Comparison of ENCODE assay signal across 12 mouse cellular contexts in genomic region chr6:120274887-120275286, GRCm38 (mm10). TPM values are rescaled to one million over a fixed set of nuclear protein-coding genes. Genes with fewer than 3 reads are reported as not detected.
DNase-seq lines count a peak whose midpoint lies in the region; ATAC-seq lines count a peak whose summit lies in the region.
"Had no signal": no experiment of that assay in that cellular context is flagged by ENCODE, and none has a peak within 500 bp of the region (broad histone marks: within the 10 kb centered on the region; RNA-seq: fewer than 3 reads in every experiment).

No protein-coding gene starts in this region.

- H3K36me3 ChIP-seq in kidney, embryonic 16.5 days (ENCODE audit: insufficient read depth, low read length), result no peaks in the 10 kb centered on the region
- H3K36me3 ChIP-seq in neural tube, embryonic 15.5 days, result no peaks in the 10 kb centered on the region
- H3K36me3 ChIP-seq: hindbrain, embryonic 10.5 days had no signal

- no peaks in the 10 kb centered on the region for H3K9me3 ChIP-seq in kidney, embryonic 16.5 days (ENCODE audit: low read length)
- no peaks in the 10 kb centered on the region for H3K9me3 ChIP-seq in neural tube, embryonic 15.5 days (replicated peaks)
- H3K9me3 ChIP-seq: hindbrain, embryonic 10.5 days had no signal

- no peak overlapping the region for H3K27ac ChIP-seq in kidney, embryonic 16.5 days (ENCODE audit: low read length)
- no peak overlapping the region for H3K27ac ChIP-seq in neural tube, embryonic 15.5 days (replicated peaks)
- H3K27ac ChIP-seq: hindbrain, embryonic 10.5 days had no signal

- H3K4me2 ChIP-seq in kidney, embryonic 16.5 days (replicated peaks; ENCODE audit: low read depth, low read length), result no peak overlapping the region
- H3K4me2 ChIP-seq in neural tube, embryonic 15.5 days, result no peak overlapping the region
- H3K4me2 ChIP-seq: liver, embryonic 11.5 days had no signal

- H3K27me3 ChIP-seq in kidney, embryonic 16.5 days (ENCODE audit: insufficient read depth, low read length), result no peaks in the 10 kb centered on the region
- no peaks in the 10 kb centered on the region for H3K27me3 ChIP-seq in neural tube, embryonic 15.5 days (replicated peaks)

- no peak overlapping the region for H3K4me3 ChIP-seq in kidney, embryonic 16.5 days (ENCODE audit: low read length)
- no peak overlapping the region for H3K4me3 ChIP-seq in neural tube, embryonic 15.5 days (replicated peaks)
- H3K4me3 ChIP-seq: hindbrain, embryonic 10.5 days had no signal

- peak; percentile 78 for ATAC-seq in kidney, embryonic 16.5 days (ENCODE audit: low FRiP score, low TSS enrichment)
- ATAC-seq in neural tube, embryonic 15.5 days (ENCODE audit: low FRiP score), result no peak
- ATAC-seq: midbrain, embryonic 16.5 days had no signal

- no peak for DNase-seq in kidney, adult 8-10 months
- DNase-seq in R1 (ENCODE audit: low read depth, low spot score), result peak; percentile 85
- peak; percentile 53 to 72 for DNase-seq in heart, adult 18-20 months
- peak; percentile 72 for DNase-seq in heart, postnatal 4 days
- DNase-seq in embryo, embryonic 10.5 days (ENCODE audit: low spot score), result no peak
- DNase-seq in left cerebral cortex, postnatal 4 days, result no peak
- DNase-seq: thymus, adult 2 months had no signal

- H3K4me1 ChIP-seq in kidney, embryonic 16.5 days (ENCODE audit: insufficient read depth, low read length), result peaks cover 16% of the 10 kb centered on the region
- no peaks in the 10 kb centered on the region for H3K4me1 ChIP-seq in neural tube, embryonic 15.5 days

- H3K9ac ChIP-seq in kidney, embryonic 16.5 days (replicated peaks; ENCODE audit: low read length), result no peak overlapping the region
- H3K9ac ChIP-seq in neural tube, embryonic 15.5 days (replicated peaks), result no peak overlapping the region

- WGBS in kidney, embryonic 16.5 days, result 31% methylated on average over 4 of the region's 4 CpGs
- WGBS in neural tube, embryonic 15.5 days, result 71% methylated on average over 4 of the region's 4 CpGs

- intact Hi-C loops in left cerebral cortex, postnatal 4 days (cut with DNase I), result no loop called here

RNA-seq across cellular contexts. Expression of gene D330020A13Rik, which starts 19.3 kb away (rescaled TPM):
- polyA plus RNA-seq in kidney, embryonic 16.5 days (2015; fragmentation: Nextera tagmentation; extraction: Ambion mirVana), result 0.65 and 0.76 TPM in 2 replicates
- not detected for total RNA-seq in heart, adult 18-20 months (2021)
- total RNA-seq in heart, postnatal 4 days (2021), result not detected
- polyA plus RNA-seq in neural tube, embryonic 15.5 days (2015; fragmentation: Nextera tagmentation; extraction: Ambion mirVana), result 0.45 TPM in 1 of 2 replicates, not detected in the other
- total RNA-seq in left cerebral cortex, postnatal 4 days (2021), result not detected
- polyA plus RNA-seq: hindbrain, embryonic 10.5 days; liver, embryonic 11.5 days; midbrain, embryonic 16.5 days; thymus, adult 2 months had no signal

RNA-seq across cellular contexts. Expression of gene B4galnt3, which starts 19.5 kb away (rescaled TPM):
- 2.4 and 2.6 TPM in 2 replicates for polyA plus RNA-seq in kidney, embryonic 16.5 days (2015; fragmentation: Nextera tagmentation; extraction: Ambion mirVana)
- total RNA-seq in heart, adult 18-20 months (2021), result under 1 TPM; 0.20 to 0.28 TPM
- under 1 TPM; 0.65 to 0.81 TPM for total RNA-seq in heart, postnatal 4 days (2021)
- 0.24 and 0.51 TPM in 2 replicates for polyA plus RNA-seq in neural tube, embryonic 15.5 days (2015; fragmentation: Nextera tagmentation; extraction: Ambion mirVana)
- under 1 TPM; 0.46 to 0.60 TPM for total RNA-seq in left cerebral cortex, postnatal 4 days (2021)

Comparison
In these comparisons a context has a peak if more than half of its experiments do, and no peak if none do; other contexts are left out.
1. DNase-seq: peak in R1 (single experiment), heart, adult 18-20 months (2 of 2) and heart, postnatal 4 days (single experiment); none in kidney, adult 8-10 months (0 of 2), embryo, embryonic 10.5 days (single experiment) and left cerebral cortex, postnatal 4 days (single experiment).